Mouse (Mus musculus): Measurements from ENCODE around the gene Rgs9bp.

Rgs9bp gene

GRCm38 (mm10) chr7:35585191-35586054, at the start of gene Rgs9bp:
Gene Rgs9bp, minus strand, starts transcription at chr7:35585582.
- peak; percentile 64 for DNase-seq

DNA sequence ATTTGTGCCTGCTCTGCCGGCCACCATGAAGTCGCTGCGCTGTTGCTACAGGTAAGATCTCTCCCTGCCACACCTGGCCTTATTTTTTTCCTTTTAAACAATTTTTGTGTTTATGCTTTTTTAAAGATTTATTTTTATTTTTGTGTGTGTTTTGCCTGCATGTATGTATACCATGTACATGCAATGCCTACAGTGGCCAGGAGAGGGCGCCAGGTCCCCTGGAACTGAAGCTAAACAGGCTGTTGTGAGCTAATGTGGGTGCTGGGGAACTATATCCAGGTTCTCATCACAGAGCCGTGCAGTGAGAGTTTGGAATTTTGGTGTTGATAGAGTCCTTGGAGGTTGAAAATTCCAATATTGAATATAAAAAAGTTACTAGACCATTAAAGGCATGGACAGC, 43.1 kb upstream of the Rgs9bp start:
- peak; percentile 45 for DNase-seq

GRCm38 (mm10) chr7:35627371-35627770, 42.0 kb upstream of the Rgs9bp start:
- DNase-seq: no peak

- DNase-seq: no peak
These were observed 40.7 kb upstream of the Rgs9bp start for GRCm38 (mm10) chr7:35626038-35626437.

DNA sequence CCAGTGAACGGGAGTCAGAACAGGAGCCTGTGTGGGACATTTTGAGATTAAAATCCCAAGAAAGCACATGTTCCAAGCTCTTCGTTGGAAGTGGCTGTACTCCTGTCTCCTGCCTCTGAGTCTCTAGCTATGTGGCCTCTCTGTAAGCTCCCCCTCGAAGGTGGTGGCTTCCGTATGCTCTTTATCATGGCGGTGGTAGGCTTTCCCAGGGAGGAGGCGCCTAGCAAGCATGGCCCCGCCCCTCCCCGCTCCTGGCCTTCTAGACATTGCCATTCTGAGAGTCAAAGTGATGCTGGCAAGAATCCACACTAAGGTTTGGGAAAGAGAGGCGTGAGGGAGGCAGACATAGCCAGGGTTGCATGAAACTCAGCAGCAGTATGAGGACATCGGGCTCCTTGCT, 37.2 kb upstream of the Rgs9bp start:
- DNase-seq: no peak

DNA sequence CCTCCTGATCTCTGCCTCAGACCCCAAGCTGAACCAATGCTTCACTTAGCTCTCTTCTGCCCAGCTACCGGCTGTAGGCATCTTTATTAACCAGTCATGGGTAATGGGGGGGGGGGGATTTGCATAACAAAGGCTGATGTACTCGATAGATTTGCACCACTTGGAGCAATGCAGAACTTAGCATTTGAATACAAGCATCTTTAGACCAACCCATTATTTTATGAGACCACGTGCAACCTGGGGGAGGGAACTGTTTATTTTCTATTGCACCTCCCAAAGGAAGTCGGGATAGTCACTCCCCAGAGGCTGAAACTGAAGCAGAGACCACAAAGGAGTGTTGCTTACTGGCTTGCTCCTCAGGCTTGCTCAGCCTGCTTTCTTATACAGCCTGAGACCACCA, 32.1 kb upstream of the Rgs9bp start:
- no peak for DNase-seq

DNA sequence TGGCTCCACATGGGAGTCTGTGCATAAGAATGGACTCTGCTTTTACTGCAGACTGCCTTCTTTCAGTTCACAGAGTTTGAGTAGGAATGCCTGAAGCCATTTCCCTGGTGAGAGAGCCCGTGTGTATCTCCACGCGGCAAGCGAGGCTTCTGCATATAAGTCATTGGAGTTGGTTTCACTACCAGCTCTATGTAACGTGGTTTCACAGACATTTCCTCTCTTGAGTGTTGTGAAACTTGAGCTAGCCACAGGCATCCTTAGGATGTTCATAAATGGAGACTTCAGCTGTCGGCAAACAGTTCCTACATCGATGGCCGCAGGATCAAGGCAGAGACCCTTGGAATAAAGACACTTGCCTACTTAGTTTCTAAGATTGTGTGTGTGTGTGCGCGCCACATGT, 23.9 kb upstream of the Rgs9bp start:
- no peak for DNase-seq

DNA sequence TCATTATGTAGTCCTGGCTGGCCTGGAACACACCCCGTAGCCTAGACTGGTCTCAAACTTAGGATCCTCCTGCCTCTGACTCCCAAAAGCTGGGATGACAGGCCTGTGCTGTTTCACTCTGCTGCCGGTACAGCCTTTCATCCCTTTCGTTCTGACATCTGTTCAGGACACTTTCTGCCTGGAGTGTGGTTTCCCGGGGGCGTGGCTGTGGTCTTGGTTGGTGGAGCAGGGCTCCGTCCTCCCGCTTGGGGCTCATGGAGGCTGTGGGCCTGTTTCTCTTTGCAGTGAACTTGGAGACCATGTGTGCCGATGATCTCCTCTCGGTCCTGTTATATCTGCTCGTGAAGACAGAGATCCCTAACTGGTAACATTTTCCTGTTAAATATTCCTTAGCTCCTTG, 21.4 kb upstream of the Rgs9bp start:
- DNase-seq: no peak

- DNase-seq: no peak
These were observed 17.4 kb upstream of the Rgs9bp start for GRCm38 (mm10) chr7:35602766-35603165.

GRCm38 (mm10) chr7:35601106-35601505, 15.7 kb upstream of the Rgs9bp start:
- DNase-seq: no peak

- no peak for DNase-seq
These were observed 14.6 kb upstream of the Rgs9bp start for GRCm38 (mm10) chr7:35600031-35600430.

DNA sequence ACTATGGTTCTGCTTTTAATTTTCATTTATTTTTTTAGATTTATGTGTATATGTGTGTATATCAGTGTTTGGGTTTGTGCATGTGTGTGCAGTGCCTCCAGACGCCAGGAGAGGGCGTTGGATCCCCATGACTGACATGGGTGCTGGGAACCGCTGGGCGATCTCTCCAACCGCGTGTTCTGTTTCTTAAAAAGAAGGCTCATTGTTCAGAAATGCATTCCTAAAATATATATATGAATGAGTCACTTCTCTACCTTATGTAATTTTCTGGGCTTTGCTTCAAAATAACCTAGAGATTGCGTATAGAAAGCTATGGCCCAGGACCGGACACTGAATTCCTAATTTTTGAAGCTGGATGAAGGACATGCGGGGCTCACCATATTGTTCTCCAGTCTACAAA, 14.1 kb upstream of the Rgs9bp start:
- DNase-seq: no peak

DNA sequence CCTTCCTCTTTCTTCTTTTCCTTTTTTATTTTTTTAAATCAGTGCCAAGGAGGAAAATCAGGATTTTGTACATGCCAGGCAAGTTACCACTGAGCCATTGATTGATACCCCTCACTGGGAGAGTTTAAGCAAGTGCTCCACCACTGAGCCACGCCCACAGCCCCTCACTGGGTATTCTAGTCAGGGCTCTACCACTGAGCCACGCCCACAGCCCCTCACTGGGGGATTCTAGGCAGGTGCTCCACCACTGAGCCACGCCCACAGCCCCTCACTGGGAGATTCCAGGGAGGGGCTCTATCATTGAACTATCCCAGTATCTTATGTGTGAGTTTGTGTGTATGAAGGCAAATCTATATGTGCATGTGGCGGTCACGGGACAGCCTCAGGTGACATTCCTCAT, 8.9 kb upstream of the Rgs9bp start:
- no peak for DNase-seq

DNA sequence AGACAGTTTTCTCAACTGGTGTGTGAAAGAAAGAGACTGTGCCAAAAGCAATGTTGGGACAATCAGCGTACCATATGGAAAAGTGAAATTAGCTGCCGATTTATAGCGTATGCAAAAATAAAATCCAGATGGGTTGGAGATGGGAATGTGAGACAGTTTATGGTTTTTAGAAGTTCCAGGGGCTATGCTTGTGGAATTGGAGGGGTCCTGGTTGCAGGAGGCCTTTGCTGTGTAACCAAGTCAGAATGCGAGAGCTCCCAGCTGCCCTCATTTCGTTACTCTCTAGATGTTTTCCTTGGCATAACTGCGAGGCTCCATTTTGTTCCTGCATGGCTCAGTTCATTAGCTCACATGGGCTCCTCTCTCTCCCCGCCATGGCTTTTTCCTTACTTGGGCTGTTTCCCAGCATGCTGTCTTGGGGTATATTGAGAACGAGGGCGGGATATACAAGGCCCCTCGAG, 5.4 kb upstream of the Rgs9bp start:
- no peak for DNase-seq

- DNase-seq: no peak
These were observed 4.1 kb upstream of the Rgs9bp start for GRCm38 (mm10) chr7:35589485-35589884.

GRCm38 (mm10) chr7:35588680-35589428, 3.5 kb upstream of the Rgs9bp start:
- DNase-seq: no peak

DNA sequence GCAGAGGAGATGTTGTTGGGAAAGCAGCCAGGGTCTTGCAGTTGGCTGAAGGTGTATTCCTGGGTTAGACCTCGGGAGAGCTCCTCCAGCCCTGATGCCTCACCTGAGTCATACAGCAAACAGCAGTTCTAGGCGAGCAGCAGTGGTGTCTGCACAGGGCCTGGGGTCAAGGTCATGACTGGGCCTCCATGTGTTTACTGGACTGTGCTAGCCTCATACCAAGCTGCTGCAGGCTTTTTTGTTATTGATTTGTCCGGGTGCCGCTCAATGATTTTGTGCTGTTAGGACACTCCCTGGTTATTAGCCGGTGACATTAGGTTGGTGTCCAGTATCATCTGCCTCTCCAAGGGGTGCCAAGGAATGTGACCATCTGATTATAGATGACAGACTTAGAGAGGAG, 2.3 kb upstream of the Rgs9bp start:
- no peak for DNase-seq

DNA sequence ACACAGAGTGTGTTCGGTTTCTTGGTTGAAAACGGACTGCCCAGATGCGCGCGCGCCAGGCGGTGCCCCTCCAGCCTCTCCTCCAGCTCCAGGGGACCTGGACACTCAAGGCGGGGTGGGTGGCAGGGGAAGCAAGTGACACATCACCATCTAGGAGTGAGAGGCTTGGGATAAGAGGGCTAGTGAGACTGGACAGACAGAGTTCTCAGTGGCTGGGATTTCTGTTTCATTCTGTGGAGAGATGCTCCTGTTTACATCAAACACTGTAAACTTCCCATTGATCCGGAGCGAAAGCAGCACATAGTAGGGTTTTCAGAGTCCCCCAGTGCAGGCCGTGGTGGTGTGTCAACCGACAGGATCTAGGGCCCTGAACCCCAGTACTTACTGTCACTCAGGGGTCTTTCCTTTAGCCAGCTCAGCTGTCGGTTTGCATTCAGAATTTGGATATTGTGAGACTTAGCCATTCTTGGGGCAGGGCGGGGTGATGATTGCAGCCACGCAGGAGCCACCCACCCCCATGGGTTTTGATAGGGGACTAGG, 1.6 kb upstream of the Rgs9bp start:
- DNase-seq: no peak

DNA sequence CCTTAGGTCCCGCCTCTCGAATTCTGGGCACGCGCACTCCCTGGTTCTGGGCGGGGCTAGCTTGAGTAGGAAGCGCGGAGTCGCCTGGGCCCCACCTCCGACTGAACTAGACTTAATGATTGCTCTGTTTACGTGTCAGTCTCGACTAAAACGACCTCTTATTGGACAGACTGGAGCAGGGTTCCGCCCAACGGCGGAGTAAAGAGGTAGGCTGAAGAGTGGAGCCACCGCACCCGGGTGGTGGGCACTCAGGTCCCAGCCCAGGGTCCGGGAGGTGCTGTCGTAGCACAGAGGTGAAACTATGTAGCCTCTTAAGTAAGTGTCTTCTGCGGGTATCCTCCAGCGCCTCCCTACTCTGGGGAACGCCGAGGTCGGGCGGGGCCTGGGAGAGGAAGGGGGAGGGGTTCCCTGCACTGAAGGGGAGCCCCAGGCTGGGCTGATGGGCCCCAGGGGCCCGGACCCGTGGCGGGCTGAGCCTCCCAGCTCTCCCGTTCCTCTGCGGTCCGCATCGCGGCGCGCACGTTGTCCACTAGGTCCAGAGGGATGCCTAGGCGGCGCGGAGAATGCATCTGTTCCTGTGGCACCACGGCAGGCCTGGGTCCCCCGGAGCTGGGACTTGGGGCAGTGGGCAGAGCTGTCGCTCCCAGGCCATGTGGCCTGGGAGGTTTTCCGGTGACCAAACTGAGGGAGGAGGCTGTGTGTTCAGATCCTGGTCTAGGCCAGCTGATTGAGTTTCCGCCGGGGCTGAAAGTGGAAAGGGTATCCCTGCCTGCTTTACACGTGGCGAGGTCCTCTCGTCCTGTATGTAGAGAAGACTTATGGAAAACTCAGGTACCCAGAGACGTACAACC, 898 bp upstream of the Rgs9bp start, which contains the start of gene Ankrd27:
Ankrd27 (plus strand) TSS at position 190 of the 851 bp plus-strand sequence.
- DNase-seq: peak; percentile 99

GRCm38 (mm10) chr7:35584786-35585190, 594 bp downstream of the Rgs9bp start:
- DNase-seq: peak; percentile 16

DNA sequence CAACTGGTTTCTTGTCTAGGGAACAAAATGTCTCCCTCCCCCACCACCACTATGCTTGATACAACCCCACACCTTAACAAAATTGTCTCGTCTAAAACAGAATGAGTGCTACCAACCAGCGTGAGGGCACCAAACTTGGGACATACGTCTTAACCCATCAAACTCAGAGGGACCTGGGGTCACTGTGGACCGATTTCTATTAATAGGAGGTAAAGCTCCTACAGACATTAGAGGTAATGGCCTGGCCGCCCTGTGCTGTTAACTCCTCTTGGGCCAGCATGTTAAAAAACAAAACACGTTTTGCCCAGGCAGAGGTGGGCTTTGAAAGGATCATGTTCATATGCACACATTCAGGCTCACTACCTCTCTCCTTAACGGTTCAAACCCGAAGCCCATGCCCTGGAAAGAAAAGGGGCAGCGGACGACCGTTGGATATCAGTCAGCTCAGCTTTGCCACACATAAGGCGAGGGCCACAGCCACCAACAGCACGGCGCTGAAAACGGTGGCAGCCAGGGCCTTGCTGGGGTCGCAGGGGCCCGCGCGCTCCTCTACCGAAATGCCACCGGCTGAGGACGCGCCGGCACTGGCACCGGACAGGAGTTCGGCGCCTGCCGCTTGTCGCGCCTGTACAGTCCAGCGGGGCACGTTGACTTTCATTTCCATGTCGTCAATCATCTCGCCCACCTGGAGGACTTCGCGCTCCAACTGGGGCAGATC, 1.2 kb downstream of the Rgs9bp start:
- DNase-seq: no peak

- DNase-seq: no peak
These were observed 1.8 kb downstream of the Rgs9bp start for GRCm38 (mm10) chr7:35583476-35584025.

All from lung, postnatal 36 days (tissue).